Mouse (Mus musculus): ENCODE measurements around the gene Cyp26b1.

DNA sequence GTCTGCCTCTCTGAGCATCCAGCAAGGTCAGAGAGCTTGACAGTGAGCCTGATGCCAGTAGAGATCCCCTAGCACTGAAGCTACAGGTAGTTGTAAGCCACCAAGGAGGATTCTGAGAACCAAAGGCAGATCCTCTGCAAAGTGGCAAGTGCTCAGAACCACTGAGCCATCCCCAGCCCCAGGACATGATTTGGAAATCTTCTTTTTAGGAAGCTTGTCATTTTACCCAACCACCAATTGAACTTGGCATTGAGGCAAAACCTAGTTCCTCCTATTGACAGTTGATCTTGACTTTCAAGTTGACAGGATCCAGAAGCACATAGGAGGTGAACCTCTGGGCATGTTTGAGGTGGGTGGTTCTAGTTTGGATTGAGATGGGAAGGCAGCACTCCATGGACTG, 63.8 kb downstream of the Cyp26b1 start:
- no peak for TF ChIP-seq POLR2A (IDR thresholded peaks at IDR 0.05; ENCODE audit: borderline replicate concordance, extremely low read depth, low read depth, low read length)
- no peak for TF ChIP-seq CTCF (IDR thresholded peaks at IDR 0.05; ENCODE audit: insufficient read depth, low read length)

Data from lung, adult 2 months (tissue).